Mouse (Mus musculus) macrophage (primary cell): Measurements from ENCODE around the gene Tapbpl. TPM values are rescaled to one million over a fixed set of nuclear protein-coding genes. Genes with fewer than 3 reads are reported as not detected.

ENCODE experiments used
- H3K27ac ChIP-seq: fragments of 350-480 bp; formaldehyde crosslinking; 2 replicates; pipeline ENCODE4 v1.9.0; 2021
- H3K36me3 ChIP-seq: fragments of 350-480 bp; formaldehyde crosslinking; 2 replicates; pipeline ENCODE4 v1.9.0; 2021; ENCODE audit errors: inconsistent target
- H3K4me3 ChIP-seq: fragments of 350-480 bp; formaldehyde crosslinking; 2 replicates; pipeline ENCODE4 v1.9.0; 2021; ENCODE audit errors: inconsistent target
- H3K79me2 ChIP-seq: fragments of 350-480 bp; formaldehyde crosslinking; 2 replicates; pipeline ENCODE4 v1.9.0; 2021; ENCODE audit errors: inconsistent target
- WGBS: methylation state at CpG from one replicate; pipeline ENCODE4 v1.1.7; 2026; ENCODE audit warnings: inconsistent platforms; ENCODE audit not compliant: missing documents; 5-methylcytosine and 5-hydroxymethylcytosine counted together
- polyA plus RNA-seq: library from polyadenylated mRNA; stranded (reverse); fragments of 250-400 nt; gene quantifications from 3 replicates; pipeline ENCODE4 v1.2.4, GENCODE M21; 2018; ENCODE audit warnings: inconsistent platforms

Gene Tapbpl
- polyA plus RNA-seq, 1 experiment from 2014 or later, result 11.1 TPM

- no peak overlapping the region for H3K4me3 ChIP-seq
- H3K79me2 ChIP-seq, result peaks cover 10% of the 10 kb centered on the region
- WGBS, result 93% methylated on average over 7 of the region's 7 CpGs
- H3K36me3 ChIP-seq, result no peaks in the 10 kb centered on the region
- H3K27ac ChIP-seq, result peak overlapping the region; percentile 93
These were observed 23.9 kb upstream of the Tapbpl start for GRCm38 (mm10) chr6:125255516-125256044.

GRCm38 (mm10) chr6:125253863-125254715 lies 22.4 kb upstream of the Tapbpl start:
- H3K27ac ChIP-seq, result peak overlapping the region; percentile 93
- 0 out of 2 replicates have a peak, but pooled peaks cover 3% of the 10 kb centered on the region for H3K36me3 ChIP-seq
- WGBS, result 11% methylated on average over 14 of the region's 14 CpGs
- H3K4me3 ChIP-seq, result peak overlapping the region; percentile 49
- peaks cover 10% of the 10 kb centered on the region for H3K79me2 ChIP-seq

- H3K36me3 ChIP-seq, result 0 out of 2 replicates have a peak, but pooled peaks cover 3% of the 10 kb centered on the region
- WGBS, result 88% methylated on average over 8 of the region's 8 CpGs
- H3K4me3 ChIP-seq, result peak overlapping the region; percentile 49
- peaks cover 10% of the 10 kb centered on the region for H3K79me2 ChIP-seq
- peak overlapping the region; percentile 93 for H3K27ac ChIP-seq
These were observed 21.1 kb upstream of the Tapbpl start for GRCm38 (mm10) chr6:125252711-125253110.

- Histone ChIP-seq H3K36me3 (0 out of 2 replicates have a peak, but pooled peaks cover 3% of the 10 kb centered on the region), H3K4me3 (no peak overlapping the region), H3K27ac (peak overlapping the region; percentile 93), H3K79me2 (peaks cover 10% of the 10 kb centered on the region)
- 24% methylated on average over 3 of the region's 3 CpGs for WGBS
These were observed 20.6 kb upstream of the Tapbpl start for GRCm38 (mm10) chr6:125252285-125252684.

GRCm38 (mm10) chr6:125244551-125244950 lies 12.9 kb upstream of the Tapbpl start:
- 20% methylated on average over 1 of the region's 1 CpGs for WGBS
- Histone ChIP-seq H3K79me2 (no peaks in the 10 kb centered on the region), H3K4me3 (no peak overlapping the region), H3K36me3 (no peaks in the 10 kb centered on the region), H3K27ac (no peak overlapping the region)

- no peak overlapping the region for H3K4me3 ChIP-seq
- no peaks in the 10 kb centered on the region for H3K79me2 ChIP-seq
- H3K36me3 ChIP-seq, result no peaks in the 10 kb centered on the region
- H3K27ac ChIP-seq, result no peak overlapping the region
- 38% methylated on average over 8 of the region's 8 CpGs for WGBS
These were observed 9.9 kb upstream of the Tapbpl start for GRCm38 (mm10) chr6:125241566-125241965.

- Histone ChIP-seq H3K27ac (no peak overlapping the region), H3K4me3 (no peak overlapping the region), H3K36me3 (no peaks in the 10 kb centered on the region), H3K79me2 (no peaks in the 10 kb centered on the region)
- WGBS, result 80% methylated on average over 5 of the region's 5 CpGs
These were observed 9.0 kb upstream of the Tapbpl start for GRCm38 (mm10) chr6:125240617-125241016.

- H3K79me2 ChIP-seq, result no peaks in the 10 kb centered on the region
- no peak overlapping the region for H3K4me3 ChIP-seq
- H3K27ac ChIP-seq, result no peak overlapping the region
- no peaks in the 10 kb centered on the region for H3K36me3 ChIP-seq
- WGBS, result 90% methylated on average over 5 of the region's 5 CpGs
These were observed 7.9 kb upstream of the Tapbpl start for GRCm38 (mm10) chr6:125239547-125239946.

GRCm38 (mm10) chr6:125238396-125238795 lies 6.7 kb upstream of the Tapbpl start:
- WGBS, result 13% methylated on average over 6 of the region's 6 CpGs
- no peak overlapping the region for H3K4me3 ChIP-seq
- no peak overlapping the region for H3K27ac ChIP-seq
- H3K36me3 ChIP-seq, result no peaks in the 10 kb centered on the region
- H3K79me2 ChIP-seq, result no peaks in the 10 kb centered on the region

GRCm38 (mm10) chr6:125237421-125237820 lies 5.8 kb upstream of the Tapbpl start:
- Histone ChIP-seq H3K79me2 (no peaks in the 10 kb centered on the region), H3K4me3 (no peak overlapping the region), H3K27ac (no peak overlapping the region), H3K36me3 (no peaks in the 10 kb centered on the region)
- WGBS, result 43% methylated on average over 4 of the region's 4 CpGs

GRCm38 (mm10) chr6:125236782-125237181 lies 5.1 kb upstream of the Tapbpl start, which contains the start of gene Cd27:
Gene Cd27 (minus strand): TSS chr6:125237010.
- Histone ChIP-seq H3K79me2 (no peaks in the 10 kb centered on the region), H3K27ac (no peak within 1 kb of the TSS), H3K36me3 (no peaks in the 10 kb centered on the region), H3K4me3 (no peak within 1 kb of the TSS)
- WGBS, result 36% methylated on average over 6 of the region's 6 CpGs

- no peaks in the 10 kb centered on the region for H3K36me3 ChIP-seq
- H3K27ac ChIP-seq, result no peak overlapping the region
- no peaks in the 10 kb centered on the region for H3K79me2 ChIP-seq
- whole genome bisulfite sequencing, result 62% methylated on average over 6 of the region's 6 CpGs
- no peak overlapping the region for H3K4me3 ChIP-seq
These were observed 4.7 kb upstream of the Tapbpl start for GRCm38 (mm10) chr6:125236341-125236740.

- Histone ChIP-seq H3K27ac (no peak overlapping the region), H3K4me3 (no peak overlapping the region), H3K36me3 (peaks cover 2% of the 10 kb centered on the region; the same call in 1 of the 2 replicates), H3K79me2 (no peaks in the 10 kb centered on the region)
- WGBS, result 57% methylated on average over 5 of the region's 5 CpGs
These were observed 2.8 kb upstream of the Tapbpl start for GRCm38 (mm10) chr6:125234520-125234828.

- H3K79me2 ChIP-seq, result no peaks in the 10 kb centered on the region
- peaks cover 7% of the 10 kb centered on the region; the same call in 1 of the 2 replicates for H3K36me3 ChIP-seq
- H3K4me3 ChIP-seq, result no peak overlapping the region
- H3K27ac ChIP-seq, result no peak overlapping the region
- WGBS, result 47% methylated on average over 7 of the region's 7 CpGs
These were observed 2.3 kb upstream of the Tapbpl start for GRCm38 (mm10) chr6:125233816-125234519.

- Histone ChIP-seq H3K36me3 (peaks cover 21% of the 10 kb centered on the region; the same call in 1 of the 2 replicates), H3K4me3 (peak overlapping the region; percentile 95; the same call in 1 of the 2 replicates), H3K27ac (peak overlapping the region; percentile 95), H3K79me2 (no peaks in the 10 kb centered on the region)
- 58% methylated on average over 6 of the region's 6 CpGs for WGBS
These were observed 856 bp upstream of the Tapbpl start for GRCm38 (mm10) chr6:125232516-125232915.
